Mouse (Mus musculus) thymus, postnatal 25 days (tissue): ENCODE results near the gene Gm4297.
"Not testable (repeated sequence)": the region's sequence is repeated elsewhere in the genome, so short reads cannot be mapped to it uniquely, and the experiment has no call there.

ENCODE experiments used
- DNase-seq: peaks from one replicate; pipeline ENCODE4 v3.0.0; 2022

Gene Gm4297

DNA sequence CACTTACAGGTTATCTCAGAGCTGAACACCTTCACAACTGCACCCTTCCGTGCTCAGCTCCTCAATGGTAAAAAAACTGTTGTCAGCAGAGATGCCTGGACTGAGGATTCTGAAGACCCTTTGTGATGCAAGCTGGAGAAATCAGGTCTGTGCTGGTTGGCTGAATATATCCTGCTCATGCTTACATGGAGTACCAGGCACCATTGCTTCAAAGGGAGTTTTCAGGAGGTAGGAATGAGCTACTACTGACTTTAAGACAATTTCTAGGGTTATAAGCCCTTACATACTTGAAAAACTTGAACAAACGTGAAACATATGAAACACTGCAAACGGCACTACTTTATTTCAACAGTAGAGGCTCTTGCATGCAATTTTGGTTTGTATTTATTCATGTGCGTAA, at the start of gene Gm4297:
TSS of gene Gm4297 (minus strand) at position 101 of the 400 bp plus-strand sequence.
- DNase-seq: not testable (repeated sequence)
